Mouse (Mus musculus) myocyte (in vitro differentiated cells): Measurements from ENCODE around the gene Fam110a.

Source experiments
- E2F4 ChIP-seq: IDR thresholded peaks from one replicate; pipeline ENCODE4 v1.6.1; 2011; ENCODE audit warnings: mild to moderate bottlenecking, control low read depth, moderate library complexity; ENCODE audit not compliant: insufficient read depth
- MAX ChIP-seq: IDR thresholded peaks from one replicate; pipeline ENCODE4 v1.6.1; 2011; ENCODE audit warnings: low read depth, mild to moderate bottlenecking, control low read depth
- MYOG ChIP-seq, 3 experiments: IDR thresholded peaks; one replicate each; pipeline ENCODE4 v1.6.1; 2011; ENCODE audit warnings: control low read depth in 2 of 3, low read depth in 2 of 3, mild to moderate bottlenecking in 2 of 3; ENCODE audit not compliant: insufficient read length in 2 of 3, control insufficient read depth in 1 of 3, insufficient read depth in 1 of 3
- POLR2A ChIP-seq: IDR thresholded peaks from one replicate; pipeline ENCODE4 v1.6.1; 2011; ENCODE audit warnings: low read depth, mild to moderate bottlenecking, control low read depth, moderate library complexity; ENCODE audit not compliant: insufficient read length
- POLR2AphosphoS2 ChIP-seq: IDR thresholded peaks from one replicate; pipeline ENCODE4 v1.6.1; 2011; ENCODE audit warnings: low read depth, control low read depth; ENCODE audit not compliant: insufficient read length
- TCF12 ChIP-seq: IDR thresholded peaks from one replicate; pipeline ENCODE4 v1.6.1; 2011; ENCODE audit warnings: mild to moderate bottlenecking, control low read depth; ENCODE audit not compliant: poor library complexity, insufficient read depth, severe bottlenecking
- USF1 ChIP-seq: IDR thresholded peaks from one replicate; pipeline ENCODE4 v1.6.1; 2011; ENCODE audit warnings: low read depth, mild to moderate bottlenecking, control low read depth, moderate library complexity

DNA sequence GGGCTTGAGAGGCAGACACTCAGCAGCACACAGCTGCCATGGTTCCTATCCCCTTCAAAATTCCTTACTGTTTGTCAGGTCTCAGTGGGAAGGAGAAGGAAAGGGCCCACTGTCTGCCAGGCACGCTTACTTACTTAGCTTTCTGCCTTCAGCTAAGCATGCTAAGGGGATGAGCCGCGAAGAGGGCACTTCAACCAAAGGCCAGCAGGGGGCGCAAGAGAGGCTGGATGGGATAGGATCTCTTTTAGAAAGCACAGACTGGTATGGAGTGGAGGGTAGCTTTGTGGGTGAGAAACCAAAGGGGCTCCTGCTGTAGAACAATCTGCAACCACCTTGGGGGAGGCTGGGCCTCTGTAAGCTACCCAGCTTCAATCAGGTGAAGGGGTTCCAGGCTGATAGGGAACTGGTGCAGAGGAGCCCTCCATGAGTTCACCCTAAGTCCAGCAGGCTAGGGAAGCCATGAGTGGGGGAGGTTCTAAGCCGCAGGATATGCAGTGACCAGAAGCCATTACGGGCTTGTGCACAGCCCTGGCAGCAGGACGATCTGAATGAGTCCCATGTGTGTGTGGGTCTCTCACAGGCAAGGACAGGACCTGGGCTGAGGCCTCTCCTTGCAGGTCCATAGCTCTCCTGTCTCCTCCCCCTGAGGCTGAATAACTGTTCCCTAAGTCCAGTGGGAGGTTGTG is 49.5 kb downstream of the Fam110a start:
- no peak for TF ChIP-seq POLR2A
- TF ChIP-seq E2F4 = no peak
- no peak for TF ChIP-seq MYOG (IDR thresholded peaks at IDR 0.05; ENCODE audit: control insufficient read depth in 1 of 3, insufficient read depth in 1 of 3, insufficient read length in 2 of 3, low read depth in 2 of 3)
- TF ChIP-seq POLR2AphosphoS2 = no peak
- TF ChIP-seq TCF12 = no peak
- no peak for TF ChIP-seq USF1
- no peak for TF ChIP-seq MAX
